Mouse (Mus musculus) thymus, adult 2 months (tissue): ENCODE results near the gene Stkld1.

ENCODE experiments used
- CTCF ChIP-seq: fragments of 200-500 bp; IDR thresholded peaks from 2 replicates; pipeline ENCODE4 v1.5.1; 2012; ENCODE audit warnings: mild to moderate bottlenecking, control low read depth, low read length, moderate library complexity, borderline replicate concordance; ENCODE audit not compliant: control insufficient read depth, poor library complexity, insufficient read depth; ENCODE audit errors: extremely low read depth
- POLR2A ChIP-seq: fragments of 200-500 bp; IDR thresholded peaks from 2 replicates; pipeline ENCODE4 v1.6.1; 2012; ENCODE audit warnings: mild to moderate bottlenecking, low read length, control low read depth, moderate library complexity; ENCODE audit not compliant: control insufficient read depth, poor library complexity, insufficient read depth; ENCODE audit errors: extremely low read depth

- TF ChIP-seq CTCF = no peak
- TF ChIP-seq POLR2A = no peak
These were observed 27.4 kb upstream of the Stkld1 start for GRCm38 (mm10) chr2:26906431-26906830.
